Mouse (Mus musculus) left cerebral cortex, adult 2 months (tissue): ENCODE data around the gene Nr4a1. TPM values are rescaled to one million over a fixed set of nuclear protein-coding genes. Genes with fewer than 3 reads are reported as not detected.

Experiments
- DNase-seq, 2 experiments: peaks; one replicate each; pipeline ENCODE4 v3.0.0; 2021 to 2022; ENCODE audit warnings: low spot score in 2 of 2, mixed read lengths in 1 of 2; ENCODE audit errors: extremely low spot score in 1 of 2
- H3K27ac ChIP-seq: fragments of 200-600 bp; 2 replicates; pipeline ENCODE4 v1.8.1; 2022
- H3K4me3 ChIP-seq: fragments of 200-600 bp; 2 replicates; pipeline ENCODE4 v1.8.1; 2022
- CTCF ChIP-seq: fragments of 200-600 bp; IDR thresholded peaks from 2 replicates; pipeline ENCODE4 v1.8.1; 2022; ENCODE audit warnings: antibody characterized with exemption, mild to moderate bottlenecking, moderate library complexity
- intact Hi-C: fragments of 180-260 bp; cut with DNase I; formaldehyde crosslinking; loops from one replicate; pipeline ENCODE4 v1.15.1; 2025
- total RNA-seq, 2 experiments: library from RNA; stranded (reverse); gene quantifications; 2 replicates each; pipeline ENCODE4 v1.2.3; 2021

Gene Nr4a1
- total RNA-seq, 2 experiments from 2014 or later = 155 to 210 TPM

DNA sequence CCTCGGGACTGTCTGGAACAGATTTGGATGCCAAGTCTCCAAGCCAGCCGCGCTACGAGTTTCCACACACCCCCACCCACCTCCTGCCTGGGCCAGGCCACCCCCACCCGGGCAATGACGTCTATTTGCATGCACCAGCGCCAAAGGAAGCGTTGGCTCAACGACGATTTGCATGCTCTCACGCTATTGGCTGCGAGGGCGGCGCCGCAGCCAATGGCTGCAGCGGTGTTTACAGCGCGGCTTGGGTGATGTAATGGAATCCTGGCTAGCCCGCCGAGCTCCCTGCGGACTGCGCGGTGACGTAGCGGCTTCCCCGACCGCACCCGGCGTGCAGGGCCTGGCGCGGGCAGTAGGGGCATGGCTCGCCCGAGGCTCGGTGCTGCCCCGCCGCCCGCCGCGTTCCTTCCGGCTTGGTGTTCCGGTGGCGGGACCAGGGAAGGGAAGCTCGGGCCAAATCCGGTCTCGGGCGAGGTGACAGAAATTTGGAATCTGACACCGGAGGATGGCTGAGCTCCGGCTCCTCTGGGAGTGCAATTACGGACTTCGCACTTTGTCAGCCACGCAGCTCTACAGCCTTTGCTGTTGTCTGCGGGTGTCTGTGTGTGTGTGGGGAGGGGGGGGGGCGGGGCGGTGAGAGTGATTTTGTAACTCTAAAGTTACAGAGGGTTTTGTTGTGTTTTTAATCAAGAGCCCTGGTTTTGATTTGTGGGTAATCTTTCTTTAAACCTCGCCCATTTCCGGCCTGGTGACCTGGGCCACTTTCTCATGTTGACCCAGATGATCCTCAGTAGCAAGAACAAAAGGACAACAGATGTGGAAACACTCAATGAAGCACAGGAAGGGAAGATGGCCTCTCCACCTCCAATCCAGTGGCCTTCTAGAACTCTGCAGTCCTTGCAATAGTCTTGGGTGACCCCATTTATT lies 7.6 kb upstream of the Nr4a1 start:
- peak; percentile 51 for TF ChIP-seq CTCF
- Histone ChIP-seq H3K27ac (peak overlapping the region; percentile 97), H3K4me3 (peak overlapping the region; percentile 62)
- DNase-seq = peak; percentile 93 to 96
- intact Hi-C loops = loop anchor here (1.0 kb wide), 1 partner anchor 20 kb away; no protein-coding TSS in a partner anchor

DNA sequence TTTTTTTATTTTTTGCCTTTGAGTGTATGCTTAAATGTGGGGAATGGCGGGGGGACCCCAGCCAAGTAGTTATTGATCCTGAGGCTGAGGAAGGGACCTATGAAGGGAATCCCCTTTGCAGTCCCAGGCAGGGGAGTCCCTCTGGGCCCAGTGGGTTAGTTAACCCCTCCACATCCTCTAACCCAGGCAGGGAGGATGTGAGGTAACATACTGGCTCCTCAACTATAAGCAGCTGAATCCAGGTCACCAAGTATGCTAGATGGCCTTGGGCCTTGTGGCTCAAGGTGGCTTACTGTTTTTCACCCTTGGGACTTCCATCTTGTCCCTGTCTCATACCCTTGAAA lies 6.9 kb upstream of the Nr4a1 start:
- peak overlapping the region; percentile 97 for H3K27ac ChIP-seq
- intact Hi-C loops = no loop called here
- DNase-seq = no peak
- no peak for TF ChIP-seq CTCF
- H3K4me3 ChIP-seq = peak overlapping the region; percentile 62

DNA sequence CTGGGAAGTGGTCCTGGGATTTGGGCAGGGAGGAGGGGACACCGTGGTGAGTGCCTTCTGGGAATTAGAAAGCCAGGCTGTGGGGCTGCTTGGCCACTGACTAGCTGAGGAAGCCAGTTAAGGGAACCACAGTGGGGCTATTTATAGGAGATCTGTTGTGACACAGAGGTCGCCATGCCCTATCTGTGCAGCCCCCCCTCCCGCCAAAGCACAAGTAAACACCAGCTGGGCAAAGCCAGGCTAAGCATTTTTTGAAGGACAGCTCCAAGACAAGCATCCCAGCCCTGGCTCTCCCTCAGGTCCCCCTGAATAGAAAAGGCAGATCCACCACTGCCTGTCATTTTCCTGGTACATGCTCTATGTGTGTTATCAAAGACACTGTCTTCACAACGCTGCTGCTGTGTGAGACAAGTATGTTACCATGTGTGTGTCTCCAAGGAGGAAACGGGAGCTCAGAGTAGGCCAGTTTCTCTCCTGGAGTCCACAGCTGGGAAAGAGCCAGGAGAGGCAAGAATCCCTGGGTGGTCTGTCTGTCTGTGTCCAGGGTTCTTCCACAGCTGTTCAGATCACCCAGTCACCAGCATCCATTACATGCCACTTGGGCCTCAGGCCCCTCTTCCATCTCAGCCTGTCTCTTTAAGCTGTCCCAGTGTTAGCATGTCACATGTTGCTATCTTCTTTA lies 5.9 kb upstream of the Nr4a1 start:
- no peak overlapping the region for H3K4me3 ChIP-seq
- TF ChIP-seq CTCF = no peak
- intact Hi-C loops = no loop called here
- peak overlapping the region; percentile 78 for H3K27ac ChIP-seq
- no peak for DNase-seq

DNA sequence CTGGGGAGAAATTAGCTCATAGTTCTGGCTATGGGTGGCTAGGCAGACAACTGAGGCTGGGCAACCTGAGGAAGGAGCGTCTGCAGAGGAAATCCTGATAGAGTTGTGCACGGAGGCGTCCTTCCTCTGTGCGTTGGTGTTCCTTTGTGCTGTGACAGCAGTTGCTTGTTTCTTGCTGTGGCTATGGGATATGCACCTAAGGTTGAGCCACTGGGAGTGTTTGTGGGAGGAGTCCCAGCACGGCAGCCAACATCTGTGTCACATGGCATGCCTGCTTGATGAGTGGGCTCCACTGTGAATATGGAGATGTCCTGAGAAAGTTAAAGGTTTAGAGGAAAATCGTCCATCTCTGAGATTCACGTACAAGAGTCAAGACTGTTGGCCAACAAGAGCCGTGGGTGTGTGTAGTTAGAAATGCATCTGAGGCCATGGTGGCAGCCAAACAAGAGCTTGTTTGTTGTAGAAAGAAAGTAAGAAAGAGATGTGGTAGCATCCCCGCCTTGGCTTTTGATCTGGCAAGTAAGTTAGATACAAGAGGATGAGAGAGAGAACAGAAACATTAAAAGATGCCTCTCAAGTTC lies 3.8 kb upstream of the Nr4a1 start:
- intact Hi-C loops = no loop called here
- DNase-seq = no peak
- Histone ChIP-seq H3K27ac (no peak overlapping the region; the same call in 1 of the 2 replicates), H3K4me3 (no peak overlapping the region)
- TF ChIP-seq CTCF = no peak

DNA sequence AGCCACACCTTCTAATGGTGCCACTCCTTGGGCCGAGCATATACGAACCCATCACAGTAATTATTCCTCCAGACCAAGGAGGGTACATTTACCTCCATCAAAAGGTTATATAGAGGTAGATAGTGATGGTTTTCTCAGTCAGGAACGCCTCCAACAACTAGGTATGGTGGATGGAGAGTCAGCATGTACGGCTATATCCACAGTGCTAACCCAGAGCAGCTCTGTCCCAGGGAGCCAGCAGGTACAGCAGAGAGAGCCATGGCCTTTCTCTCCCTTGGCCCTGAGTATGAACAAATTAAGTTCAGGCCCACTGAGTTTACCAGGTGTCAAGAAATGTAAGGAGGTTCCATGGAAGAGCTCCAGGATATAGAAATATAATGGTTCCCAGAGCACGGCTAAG lies 2.1 kb upstream of the Nr4a1 start:
- intact Hi-C loops = no loop called here
- DNase-seq = no peak
- no peak overlapping the region for H3K27ac ChIP-seq
- no peak for TF ChIP-seq CTCF
- no peak overlapping the region for H3K4me3 ChIP-seq

DNA sequence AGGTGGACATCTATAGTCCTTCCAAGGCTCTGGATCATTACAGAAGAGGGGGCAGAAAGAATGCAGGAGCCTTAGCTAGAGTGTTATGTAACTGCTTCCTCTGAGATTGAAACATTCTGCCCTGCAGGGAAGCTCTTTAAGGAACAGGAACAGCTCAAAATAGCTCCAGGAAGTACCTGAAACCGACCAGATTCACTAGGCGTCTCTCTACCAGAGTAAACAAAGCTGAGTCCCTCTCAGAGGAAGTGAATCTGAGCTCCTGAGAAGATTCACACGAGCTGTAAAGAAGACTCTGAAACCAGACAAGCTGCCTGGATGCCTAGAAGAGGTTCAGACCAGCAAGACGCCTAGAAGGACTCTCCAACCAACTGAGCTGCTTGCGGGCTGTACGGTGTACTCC lies 1.5 kb upstream of the Nr4a1 start:
- intact Hi-C loops = no loop called here
- peak overlapping the region; percentile 97; the same call in 1 of the 2 replicates for H3K27ac ChIP-seq
- no peak for TF ChIP-seq CTCF
- DNase-seq = no peak
- H3K4me3 ChIP-seq = no peak overlapping the region

DNA sequence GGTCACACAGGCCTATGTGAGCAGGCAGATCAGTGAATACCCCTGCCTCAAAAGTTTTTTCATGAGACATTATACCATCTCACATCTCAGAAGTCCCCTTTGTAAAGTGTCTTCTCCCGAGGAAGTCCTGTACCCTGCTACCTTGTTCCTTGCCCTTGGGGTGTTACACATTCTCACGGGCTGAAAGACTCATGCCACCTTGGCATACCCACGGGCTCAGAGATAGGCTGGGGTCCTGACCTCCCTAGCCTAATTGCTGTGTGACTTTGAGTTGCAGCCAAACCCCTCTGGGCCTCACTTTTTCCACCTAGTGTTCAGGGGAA lies 545 bp upstream of the Nr4a1 start:
- no peak for DNase-seq
- intact Hi-C loops = no loop called here
- Histone ChIP-seq H3K4me3 (peak overlapping the region; percentile 69), H3K27ac (peak overlapping the region; percentile 97)
- no peak for TF ChIP-seq CTCF

DNA sequence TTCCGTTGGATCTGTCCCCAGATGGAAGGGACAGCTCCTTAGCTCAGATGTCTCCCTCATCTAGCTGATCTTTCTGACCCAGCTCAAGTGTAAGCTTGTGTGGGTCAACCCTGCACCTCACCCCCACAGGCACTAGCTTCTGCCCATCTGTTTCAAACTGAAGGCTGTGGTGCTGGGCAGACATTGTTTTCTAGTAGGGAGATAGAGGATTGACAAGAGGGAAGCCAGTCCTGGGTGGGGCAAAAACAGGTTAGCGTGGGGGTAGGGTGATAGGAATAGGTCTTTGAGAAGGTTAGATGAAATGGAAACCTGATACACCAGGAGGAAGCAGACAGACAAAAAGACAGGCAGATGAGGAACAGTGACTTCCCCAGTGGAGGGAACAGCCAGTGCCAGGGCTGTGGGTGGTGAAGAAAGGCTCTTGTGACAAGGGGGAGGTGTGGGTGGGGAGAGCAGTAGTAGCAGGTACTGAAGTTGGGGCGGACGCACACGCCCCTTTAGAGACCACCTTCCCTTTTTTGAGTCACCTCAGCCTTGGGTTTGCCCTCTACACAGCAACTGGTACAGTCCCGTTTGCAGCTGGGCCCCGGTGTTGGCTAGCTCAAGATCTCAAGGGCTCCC lies 1.9 kb downstream of the Nr4a1 start:
- no peak for TF ChIP-seq CTCF
- Histone ChIP-seq H3K27ac (peak overlapping the region; percentile 97; the same call in 1 of the 2 replicates), H3K4me3 (peak overlapping the region; percentile 69)
- no peak for DNase-seq
- intact Hi-C loops = no loop called here

DNA sequence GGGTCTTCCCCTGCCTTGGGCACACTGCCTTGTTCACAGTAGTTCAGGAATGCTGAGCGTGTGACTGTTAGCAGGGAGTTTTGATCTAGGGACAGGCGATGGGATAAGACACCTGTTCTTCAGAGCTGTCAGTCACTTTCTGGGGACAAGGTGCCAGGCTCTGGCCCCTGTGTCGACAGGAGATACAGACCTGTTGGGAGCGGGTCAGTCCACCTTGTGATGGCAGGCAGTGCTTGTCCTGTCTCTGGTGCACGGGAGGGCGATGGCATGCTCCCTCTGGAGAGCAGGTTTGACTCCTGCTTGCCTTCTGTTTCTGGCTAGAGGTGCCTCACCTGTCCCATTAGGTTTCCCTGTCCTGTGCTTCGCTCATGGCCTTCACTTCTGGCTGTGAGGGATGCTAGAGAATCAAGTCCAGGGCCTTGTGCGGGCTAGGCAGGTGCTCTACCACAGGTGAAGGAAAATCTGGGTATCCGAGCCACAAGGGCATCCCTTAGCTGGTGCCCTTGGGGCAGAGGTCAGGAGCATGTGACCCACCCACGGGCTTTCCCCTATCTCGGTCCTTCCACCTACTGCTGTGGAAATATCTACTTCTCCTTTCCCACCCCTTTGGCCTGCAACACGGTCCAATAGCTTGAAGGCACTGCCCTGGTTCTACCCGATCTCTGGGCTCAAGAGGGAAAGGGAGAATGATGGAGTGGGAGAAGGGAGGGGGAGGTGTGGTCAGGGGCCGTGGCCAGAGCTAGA lies 2.6 kb downstream of the Nr4a1 start:
- intact Hi-C loops = no loop called here
- TF ChIP-seq CTCF = no peak
- no peak for DNase-seq
- Histone ChIP-seq H3K4me3 (peak overlapping the region; percentile 69), H3K27ac (peak overlapping the region; percentile 17; the same call in 1 of the 2 replicates)

DNA sequence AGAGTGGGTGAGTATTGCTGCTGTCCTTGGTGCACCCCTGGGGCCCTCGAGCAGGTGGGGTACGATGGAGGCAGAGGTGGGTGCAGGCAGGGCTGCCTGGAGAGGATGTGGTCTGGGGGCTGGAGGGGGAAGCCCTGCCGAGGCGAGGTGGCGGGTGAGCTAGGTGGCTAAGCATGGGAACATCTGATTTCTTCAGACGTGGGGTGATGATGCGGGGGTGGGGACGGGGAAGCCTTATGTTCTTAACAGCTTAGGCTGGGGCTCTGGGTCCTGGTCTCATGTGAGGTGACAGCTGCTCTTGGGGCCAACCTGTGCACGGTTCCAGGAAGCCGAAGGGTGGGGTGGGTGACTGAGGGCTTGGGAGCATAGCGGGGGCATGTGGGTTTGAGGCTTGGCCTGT lies 4.4 kb downstream of the Nr4a1 start:
- no peak for TF ChIP-seq CTCF
- H3K27ac ChIP-seq = peak overlapping the region; percentile 47
- H3K4me3 ChIP-seq = no peak overlapping the region; the same call in 1 of the 2 replicates
- intact Hi-C loops = no loop called here
- no peak for DNase-seq

DNA sequence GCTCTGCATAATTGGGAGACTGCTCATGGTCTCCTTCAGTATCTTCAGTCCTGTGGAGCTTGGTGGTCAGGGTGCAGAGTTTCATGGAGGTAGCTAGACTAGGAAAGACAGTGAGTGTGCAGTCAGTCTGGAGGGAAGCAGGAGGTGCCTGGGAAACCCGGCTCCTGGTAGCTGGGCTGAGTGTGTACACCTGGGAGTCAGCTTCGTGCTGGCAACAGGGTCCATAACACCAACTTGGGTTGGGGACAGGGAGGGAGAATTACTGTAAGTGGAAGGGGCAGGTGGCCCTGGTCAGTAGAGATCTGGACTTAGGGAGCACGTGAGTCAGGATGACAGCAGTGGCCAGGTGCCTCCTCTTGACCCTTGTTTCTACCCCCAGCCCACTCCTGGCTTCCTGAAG lies 5.9 kb downstream of the Nr4a1 start:
- Histone ChIP-seq H3K27ac (peak overlapping the region; percentile 59), H3K4me3 (no peak overlapping the region)
- no peak for TF ChIP-seq CTCF
- no peak for DNase-seq
- intact Hi-C loops = no loop called here
